Mouse (Mus musculus) CH12.LX (cell line): ENCODE measurements around the gene Bicdl1. TPM values are rescaled to one million over a fixed set of nuclear protein-coding genes. Genes with fewer than 3 reads are reported as not detected.

Experiments
- DNase-seq: peaks from one replicate; pipeline ENCODE4 v3.0.0-alpha.2; 2013; ENCODE audit errors: extremely low read depth
- H3K27ac ChIP-seq: 2 replicates; pipeline ENCODE4 v1.5.1; 2012; ENCODE audit warnings: low read depth, mild to moderate bottlenecking, control low read depth, moderate library complexity; ENCODE audit not compliant: insufficient read depth
- H3K27me3 ChIP-seq: replicated peaks from 2 replicates; pipeline ENCODE3; 2012; ENCODE audit warnings: inconsistent platforms
- H3K36me3 ChIP-seq, 2 experiments: replicated peaks in 1 of 2; 2 replicates each; pipeline versions ENCODE3 to v1.6.1; 2012; ENCODE audit warnings: inconsistent platforms in 1 of 2, low read length in 1 of 2, mild to moderate bottlenecking in 1 of 2, mixed read lengths in 1 of 2, moderate library complexity in 1 of 2; ENCODE audit not compliant: control insufficient read depth in 1 of 2, insufficient read depth in 1 of 2
- H3K4me1 ChIP-seq, 2 experiments: 2 replicates each; pipeline ENCODE4 v1.6.1; 2012; ENCODE audit warnings: inconsistent platforms in 1 of 2, moderate library complexity in 1 of 2; ENCODE audit not compliant: insufficient read depth in 2 of 2, control insufficient read depth in 1 of 2
- H3K4me2 ChIP-seq: 2 replicates; pipeline ENCODE4 v1.6.1; 2012; ENCODE audit warnings: low read depth, mild to moderate bottlenecking, control low read depth; ENCODE audit not compliant: poor library complexity, insufficient read depth, severe bottlenecking
- H3K4me3 ChIP-seq, 3 experiments: fragments of 150-350 bp in 1 of 3; sonication (generic) in 1 of 3; replicated peaks in 1 of 3; 2 replicates each; pipeline versions ENCODE3 to v1.5.1; 2011 to 2012; ENCODE audit warnings: low read depth in 2 of 3, low read length in 2 of 3, mild to moderate bottlenecking in 2 of 3, moderate library complexity in 2 of 3, control low read depth in 1 of 3, improper control_type of control experiment in 1 of 3, inconsistent platforms in 1 of 3, mixed read lengths in 1 of 3; ENCODE audit not compliant: poor library complexity in 1 of 3
- H3K79me2 ChIP-seq: replicated peaks from 2 replicates; pipeline ENCODE4 v1.6.1; 2012; ENCODE audit warnings: mild to moderate bottlenecking, moderate library complexity; ENCODE audit not compliant: control insufficient read depth, poor library complexity, insufficient read depth, severe bottlenecking; ENCODE audit errors: extremely low read depth
- H3K9ac ChIP-seq: 2 replicates; pipeline ENCODE4 v1.6.1; 2012; ENCODE audit warnings: low read depth, mild to moderate bottlenecking, control low read depth, moderate library complexity; ENCODE audit not compliant: insufficient read depth
- H3K9me3 ChIP-seq: replicated peaks from 2 replicates; pipeline ENCODE3; 2012; ENCODE audit warnings: low read length, inconsistent platforms, mixed read lengths
- CHD1 ChIP-seq: IDR thresholded peaks from 2 replicates; pipeline ENCODE4 v1.6.1; 2012; ENCODE audit warnings: low read depth, low read length, improper control_type of control experiment, inconsistent platforms
- CHD2 ChIP-seq: IDR thresholded peaks from 2 replicates; pipeline ENCODE4 v1.6.1; 2011; ENCODE audit warnings: low read length, improper control_type of control experiment
- E2F4 ChIP-seq: IDR thresholded peaks from 2 replicates; pipeline ENCODE4 v1.6.1; 2011; ENCODE audit warnings: low read depth, low read length, improper control_type of control experiment; ENCODE audit not compliant: insufficient replicate concordance
- ELF1 ChIP-seq: IDR thresholded peaks from 2 replicates; pipeline ENCODE4 v1.6.1; 2014; ENCODE audit warnings: low read depth, mild to moderate bottlenecking, inconsistent platforms, low read length, improper control_type of control experiment
- HCFC1 ChIP-seq: IDR thresholded peaks from 2 replicates; pipeline ENCODE4 v1.6.1; 2012; ENCODE audit warnings: low read depth, mild to moderate bottlenecking, inconsistent platforms, low read length, improper control_type of control experiment
- IRF4 ChIP-seq: IDR thresholded peaks from 2 replicates; pipeline ENCODE4 v1.6.1; 2014; ENCODE audit warnings: low read depth, mild to moderate bottlenecking, inconsistent platforms, low read length, improper control_type of control experiment
- JUN ChIP-seq: IDR thresholded peaks from 2 replicates; pipeline ENCODE4 v1.6.1; 2011; ENCODE audit warnings: low read depth, mild to moderate bottlenecking, low read length, improper control_type of control experiment, moderate library complexity; ENCODE audit not compliant: insufficient read depth
- JUND ChIP-seq: conservative IDR thresholded peaks from 2 replicates; pipeline ENCODE4 v1.6.1; 2011; ENCODE audit warnings: low read depth, low read length, improper control_type of control experiment
- MAFK ChIP-seq: IDR thresholded peaks from 2 replicates; pipeline ENCODE4 v1.6.1; 2011; ENCODE audit warnings: low read length, improper control_type of control experiment; ENCODE audit not compliant: insufficient replicate concordance
- MAX ChIP-seq: IDR thresholded peaks from 2 replicates; pipeline ENCODE4 v1.6.1; 2011; ENCODE audit warnings: low read length, improper control_type of control experiment
- MAZ ChIP-seq: IDR thresholded peaks from 2 replicates; pipeline ENCODE4 v1.6.1; 2012; ENCODE audit warnings: low read depth, mild to moderate bottlenecking, inconsistent platforms, low read length, improper control_type of control experiment, moderate library complexity
- MEF2A ChIP-seq: IDR thresholded peaks from 2 replicates; pipeline ENCODE4 v1.6.1; 2014; ENCODE audit warnings: low read depth, mild to moderate bottlenecking, inconsistent platforms, low read length, improper control_type of control experiment, borderline replicate concordance
- MYC ChIP-seq: IDR thresholded peaks from 2 replicates; pipeline ENCODE4 v1.6.1; 2011; ENCODE audit warnings: low read depth, mild to moderate bottlenecking, improper control_type of control experiment, low read length
- NELFE ChIP-seq: IDR thresholded peaks from 2 replicates; pipeline ENCODE4 v1.6.1; 2011; ENCODE audit warnings: low read depth, low read length, improper control_type of control experiment
- NRF1 ChIP-seq: IDR thresholded peaks from 2 replicates; pipeline ENCODE4 v1.6.1; 2014; ENCODE audit warnings: low read depth, mild to moderate bottlenecking, inconsistent platforms, low read length, improper control_type of control experiment, moderate library complexity
- POLR2A ChIP-seq: IDR thresholded peaks from 2 replicates; pipeline ENCODE4 v1.6.1; 2011; ENCODE audit warnings: low read depth, mild to moderate bottlenecking, improper control_type of control experiment, low read length
- POLR2AphosphoS2 ChIP-seq: IDR thresholded peaks from 2 replicates; pipeline ENCODE4 v1.6.1; 2011; ENCODE audit warnings: low read depth, low read length, improper control_type of control experiment
- RCOR1 ChIP-seq: conservative IDR thresholded peaks from 2 replicates; pipeline ENCODE4 v1.6.1; 2012; ENCODE audit warnings: low read depth, mild to moderate bottlenecking, inconsistent platforms, low read length, improper control_type of control experiment
- SIN3A ChIP-seq: IDR thresholded peaks from 2 replicates; pipeline ENCODE4 v1.6.1; 2012; ENCODE audit warnings: low read length, improper control_type of control experiment, inconsistent platforms
- UBTF ChIP-seq: IDR thresholded peaks from 2 replicates; pipeline ENCODE4 v1.6.1; 2012; ENCODE audit warnings: low read depth, mild to moderate bottlenecking, inconsistent platforms, low read length, improper control_type of control experiment, moderate library complexity
- USF2 ChIP-seq: conservative IDR thresholded peaks from 2 replicates; pipeline ENCODE4 v1.6.1; 2011; ENCODE audit warnings: low read depth, low read length, improper control_type of control experiment
- ZC3H11A ChIP-seq: IDR thresholded peaks from 2 replicates; pipeline ENCODE4 v1.6.1; 2012; ENCODE audit warnings: low read depth, mild to moderate bottlenecking, inconsistent platforms, low read length, improper control_type of control experiment
- ZKSCAN1 ChIP-seq: IDR thresholded peaks from 2 replicates; pipeline ENCODE4 v1.6.1; 2012; ENCODE audit warnings: low read depth, inconsistent platforms, low read length, improper control_type of control experiment, borderline replicate concordance
- ZNF384 ChIP-seq: IDR thresholded peaks from 2 replicates; pipeline ENCODE4 v1.6.1; 2012; ENCODE audit warnings: low read depth, low read length, improper control_type of control experiment, inconsistent platforms
- dilution Hi-C: fragments of 300-500 bp; cut with MboI; formaldehyde crosslinking; loops from 2 replicates; pipeline ENCODE4 v1.14.3; 2020; ENCODE audit warnings: low sequenced_read_pairs; ENCODE audit not compliant: extremely low pct_unique_long_range_greater_than_20kb, extremely low pct_ligation_motif_present
- in situ Hi-C: fragments of 300-500 bp; cut with MboI; formaldehyde crosslinking; loops from 3 replicates; pipeline ENCODE4 v1.14.3; 2019; ENCODE audit warnings: low sequenced_read_pairs, low pct_ligation_motif_present, low pct_unique_long_range_greater_than_20kb, mixed read lengths
- polyA plus RNA-seq: library from polyadenylated mRNA; unstranded; fragments of >175 nt; gene quantifications from 2 replicates; pipeline ENCODE4 v1.2.1, GENCODE M21; 2012; ENCODE audit warnings: low read depth; ENCODE audit not compliant: insufficient read length
- total RNA-seq, 2 experiments: library from RNA; depleted of rRNA; stranded (reverse); fragments of 300-350 nt in 1 of 2; fragments of >200 nt in 1 of 2; gene quantifications; 2 replicates each; pipeline ENCODE4 v1.2.3; 2012 to 2014

Bicdl1 gene
- total and polyA plus RNA-seq, 3 experiments = 1.9 to 3.5 (median 2.3) TPM

GRCm38 (mm10) chr5:115696811-115697210 is 34.6 kb downstream of the Bicdl1 start:
- in situ Hi-C loops (no loop called here), dilution Hi-C loops (no loop called here)
- no peak for DNase-seq
- H3K4me2 ChIP-seq = no peak overlapping the region
- no peak overlapping the region for H3K27ac ChIP-seq
- H3K4me1 ChIP-seq = peaks cover 5 to 28% of the 10 kb centered on the region in 2 experiments
- no peak for TF ChIP-seq UBTF
- TF ChIP-seq MAFK = no peak
- TF ChIP-seq ZNF384 = no peak
- no peak for TF ChIP-seq RCOR1
- TF ChIP-seq ZC3H11A = no peak
- TF ChIP-seq MEF2A = no peak
- TF ChIP-seq HCFC1 = no peak
- TF ChIP-seq E2F4 = no peak
- no peak for TF ChIP-seq USF2
- no peak for TF ChIP-seq CHD1
- TF ChIP-seq MAZ = no peak
- no peak for TF ChIP-seq POLR2A
- no peak for TF ChIP-seq ELF1
- TF ChIP-seq ZKSCAN1 = no peak
- TF ChIP-seq MAX = no peak
- H3K9ac ChIP-seq = no peak overlapping the region
- H3K27me3 ChIP-seq = no peaks in the 10 kb centered on the region
- H3K36me3 ChIP-seq = no peaks in the 10 kb centered on the region
- H3K9me3 ChIP-seq = no peaks in the 10 kb centered on the region
- H3K79me2 ChIP-seq = no peaks in the 10 kb centered on the region
- H3K4me3 ChIP-seq = no peak overlapping the region

GRCm38 (mm10) chr5:115695191-115695770 is 36.1 kb downstream of the Bicdl1 start:
- H3K27me3 ChIP-seq = peaks cover 1% of the 10 kb centered on the region
- no peak overlapping the region for H3K27ac ChIP-seq
- no peak overlapping the region for H3K4me3 ChIP-seq
- TF ChIP-seq UBTF (no peak), MYC (no peak), HCFC1 (no peak), NELFE (no peak), JUN (no peak), SIN3A (no peak), JUND (no peak), MAZ (no peak), NRF1 (no peak), CHD2 (no peak), MAFK (no peak), E2F4 (no peak), POLR2AphosphoS2 (no peak), MAX (no peak), IRF4 (no peak), ZKSCAN1 (no peak), CHD1 (no peak)
- no peak overlapping the region for H3K9ac ChIP-seq
- peak overlapping the region; percentile 4; the same call in 1 of the 2 replicates for H3K4me2 ChIP-seq
- no peaks in the 10 kb centered on the region for H3K79me2 ChIP-seq
- no peaks in the 10 kb centered on the region for H3K36me3 ChIP-seq
- DNase-seq = peak; percentile 14
- no peaks in the 10 kb centered on the region for H3K9me3 ChIP-seq
- dilution Hi-C loops (no loop called here), in situ Hi-C loops (no loop called here)
- H3K4me1 ChIP-seq = peaks cover 5 to 20% of the 10 kb centered on the region in 2 experiments
